Mouse (Mus musculus): Measurements from ENCODE around the gene Idh3g. TPM values are rescaled to one million over a fixed set of nuclear protein-coding genes. Genes with fewer than 3 reads are reported as not detected.
A peak's percentile ranks its signal among the peaks of the same experiment; 100 is the strongest.

Idh3g gene
- total and polyA plus RNA-seq, 3 experiments = 248 to 296 TPM; not detected in 1

DNA sequence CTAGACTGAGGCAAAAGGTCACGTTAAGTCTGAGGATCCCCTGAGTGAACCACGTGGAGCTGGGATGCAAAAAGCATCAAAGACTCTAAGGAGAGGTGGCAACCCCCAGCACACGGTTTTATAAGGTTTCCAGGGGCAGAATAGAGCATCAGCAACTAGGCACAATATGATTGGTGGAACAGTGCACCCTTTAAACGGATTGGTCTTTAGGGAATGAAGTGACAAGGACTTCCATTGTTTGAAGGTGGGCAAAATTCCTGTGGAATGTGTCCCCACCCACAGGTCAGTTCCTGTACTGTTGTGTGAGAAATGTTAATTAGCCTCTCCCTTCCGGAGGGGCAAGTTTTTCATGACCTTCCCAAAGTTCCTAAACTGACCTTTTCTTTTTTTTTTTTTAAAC lies 47.5 kb downstream of the Idh3g start:
- Histone ChIP-seq H3K79me2 (ENCODE audit: control insufficient read depth, insufficient read depth, low read length, poor library complexity) (no peaks in the 10 kb centered on the region), H3K4me3 (ENCODE audit: control insufficient read depth in 1 of 2, insufficient read depth in 1 of 2, low read depth in 2 of 2, low read length in 2 of 2) (no peak overlapping the region), H3K36me3 (ENCODE audit: control insufficient read depth in 1 of 2, insufficient read depth in 2 of 2, low read length in 2 of 2) (no peaks in the 10 kb centered on the region), H3K9ac (ENCODE audit: control insufficient read depth, low read depth, low read length, poor library complexity, severe bottlenecking) (no peak overlapping the region), H3K4me1 (ENCODE audit: control insufficient read depth in 1 of 2, insufficient read depth in 2 of 2, low read length in 2 of 2) (no peaks in the 10 kb centered on the region), H3K9me3 (replicated peaks; ENCODE audit: insufficient read depth, low read length) (no peaks in the 10 kb centered on the region), H3K27me3 (ENCODE audit: control insufficient read depth in 1 of 2, insufficient read depth in 2 of 2, low read length in 2 of 2) (no peaks in the 10 kb centered on the region), H3K27ac (ENCODE audit: control insufficient read depth, low read depth, low read length) (no peak overlapping the region)
- DNase-seq (ENCODE audit: low read depth, low spot score) = no peak
- TF ChIP-seq ELF1 (IDR thresholded peaks at IDR 0.05; ENCODE audit: low read depth, low read length) (no peak), POLR2AphosphoS2 (IDR thresholded peaks at IDR 0.05; ENCODE audit: low read length) (no peak), USF2 (IDR thresholded peaks at IDR 0.05; ENCODE audit: borderline replicate concordance in 1 of 2, insufficient read depth in 1 of 2, low read depth in 1 of 2, low read length in 2 of 2) (no peak)

DNA sequence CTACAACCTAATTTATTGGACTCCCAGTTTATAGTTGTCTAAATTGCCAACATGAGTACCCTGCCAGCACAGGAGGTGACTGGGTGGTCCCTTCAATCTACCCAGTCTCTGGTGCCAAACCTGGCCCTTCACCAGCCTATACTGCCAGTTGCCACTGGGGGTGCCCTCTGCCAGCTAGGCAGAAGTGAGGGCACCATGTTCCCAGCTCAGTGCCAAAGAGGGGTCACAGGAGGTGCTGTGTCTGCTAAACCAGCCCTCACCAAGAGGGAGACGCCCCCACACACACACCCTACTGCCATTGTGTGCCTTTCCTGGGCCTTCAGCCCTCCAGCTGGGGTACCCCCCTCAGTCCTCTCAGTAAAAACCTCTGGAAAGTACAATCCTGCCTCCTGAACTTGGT lies 48.5 kb downstream of the Idh3g start:
- no peaks in the 10 kb centered on the region for H3K9me3 ChIP-seq (replicated peaks; ENCODE audit: insufficient read depth, low read length)
- no peak for DNase-seq (ENCODE audit: low read depth, low spot score)
- no peak overlapping the region for H3K9ac ChIP-seq (ENCODE audit: control insufficient read depth, low read depth, low read length, poor library complexity, severe bottlenecking)
- TF ChIP-seq ZKSCAN1 (IDR thresholded peaks at IDR 0.05; ENCODE audit: low read depth, low read length) = no peak
- peak in 2 of 3 experiments; percentile 19 to 20; a peak in 1 of 6 replicates for TF ChIP-seq CTCF (IDR thresholded peaks at IDR 0.05 in 2 of 3, conservative IDR thresholded peaks at IDR 0.05 in 1 of 3; ENCODE audit: control insufficient read depth in 1 of 3, insufficient read depth in 1 of 3, low read depth in 2 of 3, low read length in 3 of 3, poor library complexity in 1 of 3, severe bottlenecking in 1 of 3)
- H3K79me2 ChIP-seq (ENCODE audit: control insufficient read depth, insufficient read depth, low read length, poor library complexity) = no peaks in the 10 kb centered on the region
- H3K4me3 ChIP-seq (ENCODE audit: control insufficient read depth in 1 of 2, insufficient read depth in 1 of 2, low read depth in 2 of 2, low read length in 2 of 2) = no peak overlapping the region
- no peaks in the 10 kb centered on the region for H3K4me1 ChIP-seq (ENCODE audit: control insufficient read depth in 1 of 2, insufficient read depth in 2 of 2, low read length in 2 of 2)
- H3K27me3 ChIP-seq (ENCODE audit: control insufficient read depth in 1 of 2, insufficient read depth in 2 of 2, low read length in 2 of 2) = no peaks in the 10 kb centered on the region
- no peaks in the 10 kb centered on the region for H3K36me3 ChIP-seq (ENCODE audit: control insufficient read depth in 1 of 2, insufficient read depth in 2 of 2, low read length in 2 of 2)
- H3K27ac ChIP-seq (ENCODE audit: control insufficient read depth, low read depth, low read length) = no peak overlapping the region

DNA sequence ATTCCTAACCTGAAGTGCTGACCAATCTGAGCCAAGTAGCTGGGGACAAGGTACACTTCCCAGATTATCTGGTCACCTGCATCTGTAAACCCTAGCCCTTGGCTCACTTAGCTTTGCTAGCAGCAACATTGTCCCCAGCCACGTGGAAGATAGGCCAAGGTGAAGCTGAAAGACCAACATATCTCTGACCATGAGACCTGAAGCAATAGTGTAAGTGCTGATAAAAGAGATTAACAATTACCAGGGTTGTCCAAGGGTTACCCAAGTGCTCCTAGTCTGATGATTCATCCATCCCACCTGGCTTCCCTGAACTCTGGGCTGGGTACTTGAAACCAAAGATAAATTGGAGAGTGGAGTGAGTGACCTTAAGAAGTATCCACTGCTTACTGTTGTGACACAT lies 55.8 kb downstream of the Idh3g start:
- no peaks in the 10 kb centered on the region for H3K36me3 ChIP-seq (ENCODE audit: control insufficient read depth in 1 of 2, insufficient read depth in 2 of 2, low read length in 2 of 2)
- H3K27me3 ChIP-seq (ENCODE audit: control insufficient read depth in 1 of 2, insufficient read depth in 2 of 2, low read length in 2 of 2) = no peaks in the 10 kb centered on the region
- H3K9ac ChIP-seq (ENCODE audit: control insufficient read depth, low read depth, low read length, poor library complexity, severe bottlenecking) = no peak overlapping the region
- H3K9me3 ChIP-seq (replicated peaks; ENCODE audit: insufficient read depth, low read length) = no peaks in the 10 kb centered on the region
- H3K4me1 ChIP-seq (ENCODE audit: control insufficient read depth in 1 of 2, insufficient read depth in 2 of 2, low read length in 2 of 2) = no peaks in the 10 kb centered on the region
- no peak overlapping the region for H3K27ac ChIP-seq (ENCODE audit: control insufficient read depth, low read depth, low read length)
- no peak overlapping the region for H3K4me3 ChIP-seq (ENCODE audit: control insufficient read depth in 1 of 2, insufficient read depth in 1 of 2, low read depth in 2 of 2, low read length in 2 of 2)
- TF ChIP-seq TBP (IDR thresholded peaks at IDR 0.05; ENCODE audit: low read depth, low read length) = no peak
- no peak for TF ChIP-seq MAX (IDR thresholded peaks at IDR 0.05; ENCODE audit: low read length)
- TF ChIP-seq E2F4 (IDR thresholded peaks at IDR 0.05; ENCODE audit: borderline replicate concordance, low read depth, low read length) = no peak
- no peak for TF ChIP-seq ZMIZ1 (IDR thresholded peaks at IDR 0.05; ENCODE audit: low read depth, low read length)
- no peak for TF ChIP-seq MYB (IDR thresholded peaks at IDR 0.05; ENCODE audit: low read depth, low read length)
- TF ChIP-seq MYC (IDR thresholded peaks at IDR 0.05; ENCODE audit: low read depth, low read length) = no peak
- no peak for TF ChIP-seq POLR2AphosphoS2 (IDR thresholded peaks at IDR 0.05; ENCODE audit: low read length)
- TF ChIP-seq MXI1 (IDR thresholded peaks at IDR 0.05; ENCODE audit: low read depth, low read length) = no peak
- TF ChIP-seq HCFC1 (IDR thresholded peaks at IDR 0.05; ENCODE audit: low read depth, low read length) = no peak
- TF ChIP-seq USF1 (IDR thresholded peaks at IDR 0.05; ENCODE audit: low read depth, low read length) = no peak
- TF ChIP-seq USF2 (IDR thresholded peaks at IDR 0.05; ENCODE audit: borderline replicate concordance in 1 of 2, insufficient read depth in 1 of 2, low read depth in 1 of 2, low read length in 2 of 2) = no peak
- TF ChIP-seq JUND (IDR thresholded peaks at IDR 0.05; ENCODE audit: low read depth, low read length) = no peak
- TF ChIP-seq ZNF384 (IDR thresholded peaks at IDR 0.05; ENCODE audit: low read depth, low read length) = no peak
- no peaks in the 10 kb centered on the region for H3K79me2 ChIP-seq (ENCODE audit: control insufficient read depth, insufficient read depth, low read length, poor library complexity)
- DNase-seq (ENCODE audit: low read depth, low spot score) = no peak

Other genes starting within 250 kb of the Idh3g start
- 3.4 and 4.7 TPM in 2 replicates for gene Dusp9, start 147.5 kb downstream of the Idh3g start, total RNA-seq (2012; rRNA removed)
- 1 to 10 TPM in 1 of 2 experiments, not detected in 1; 5.2 TPM for gene Dusp9, start 147.5 kb downstream of the Idh3g start, polyA plus RNA-seq (2012; ENCODE audit: insufficient read depth in 1 of 2, insufficient read length in 2 of 2, low read depth in 1 of 2, low replicate concordance in 2 of 2, missing spikeins in 1 of 2)
- not detected in 2 replicates for gene Pnck, start 126.8 kb downstream of the Idh3g start, total RNA-seq (2012; rRNA removed)
- gene Pnck, start 126.8 kb downstream of the Idh3g start, polyA plus RNA-seq (2012; ENCODE audit: insufficient read depth in 1 of 2, insufficient read length in 2 of 2, low read depth in 1 of 2, low replicate concordance in 2 of 2, missing spikeins in 1 of 2) = under 1 TPM in 1 of 2 experiments, not detected in 1; 0.11 TPM
- 4.9 and 5.4 TPM in 2 replicates for gene Slc6a8, start 113.7 kb downstream of the Idh3g start, total RNA-seq (2012; rRNA removed)
- 10 to 100 TPM in 1 of 2 experiments, not detected in 1; 11.9 TPM for gene Slc6a8, start 113.7 kb downstream of the Idh3g start, polyA plus RNA-seq (2012; ENCODE audit: insufficient read depth in 1 of 2, insufficient read length in 2 of 2, low read depth in 1 of 2, low replicate concordance in 2 of 2, missing spikeins in 1 of 2)
- 156 and 164 TPM in 2 replicates for gene Bcap31, start 70.7 kb downstream of the Idh3g start, total RNA-seq (2012; rRNA removed)
- gene Bcap31, start 70.7 kb downstream of the Idh3g start, polyA plus RNA-seq (2012; ENCODE audit: insufficient read depth in 1 of 2, insufficient read length in 2 of 2, low read depth in 1 of 2, low replicate concordance in 2 of 2, missing spikeins in 1 of 2) = 100 to 1,000 TPM in 1 of 2 experiments, not detected in 1; 214 TPM
- gene Abcd1, start 70.3 kb downstream of the Idh3g start, total RNA-seq (2012; rRNA removed) = 4.8 and 5.4 TPM in 2 replicates
- gene Abcd1, start 70.3 kb downstream of the Idh3g start, polyA plus RNA-seq (2012; ENCODE audit: insufficient read depth in 1 of 2, insufficient read length in 2 of 2, low read depth in 1 of 2, low replicate concordance in 2 of 2, missing spikeins in 1 of 2) = 10 to 100 TPM in 1 of 2 experiments, not detected in 1; 17.3 TPM
- gene Plxnb3, start 29.8 kb downstream of the Idh3g start, total RNA-seq (2012; rRNA removed) = not detected in 2 replicates
- gene Plxnb3, start 29.8 kb downstream of the Idh3g start, polyA plus RNA-seq (2012; ENCODE audit: insufficient read depth in 1 of 2, insufficient read length in 2 of 2, low read depth in 1 of 2, low replicate concordance in 2 of 2, missing spikeins in 1 of 2) = under 1 TPM in 1 of 2 experiments, not detected in 1; 0.10 TPM
- 0.20 and 0.31 TPM in 2 replicates for gene Srpk3, start 12.5 kb downstream of the Idh3g start, total RNA-seq (2012; rRNA removed)
- under 1 TPM in 1 of 2 experiments, not detected in 1; 0.17 TPM for gene Srpk3, start 12.5 kb downstream of the Idh3g start, polyA plus RNA-seq (2012; ENCODE audit: insufficient read depth in 1 of 2, insufficient read length in 2 of 2, low read depth in 1 of 2, low replicate concordance in 2 of 2, missing spikeins in 1 of 2)
- 256 and 283 TPM in 2 replicates for gene Ssr4, start 131 bp upstream of the Idh3g start, total RNA-seq (2012; rRNA removed)
- gene Ssr4, start 131 bp upstream of the Idh3g start, polyA plus RNA-seq (2012; ENCODE audit: insufficient read depth in 1 of 2, insufficient read length in 2 of 2, low read depth in 1 of 2, low replicate concordance in 2 of 2, missing spikeins in 1 of 2) = 100 to 1,000 TPM in 1 of 2 experiments, not detected in 1; 343 TPM
- gene Pdzd4, start 38.1 kb upstream of the Idh3g start, total RNA-seq (2012; rRNA removed) = 0.46 and 0.49 TPM in 2 replicates
- 1 to 10 TPM in 1 of 2 experiments, not detected in 1; 2.7 TPM for gene Pdzd4, start 38.1 kb upstream of the Idh3g start, polyA plus RNA-seq (2012; ENCODE audit: insufficient read depth in 1 of 2, insufficient read length in 2 of 2, low read depth in 1 of 2, low replicate concordance in 2 of 2, missing spikeins in 1 of 2)
- 0.10 and 0.35 TPM in 2 replicates for gene Avpr2, start 105.2 kb upstream of the Idh3g start, total RNA-seq (2012; rRNA removed)
- under 1 TPM in 1 of 2 experiments, not detected in 1; 0.49 TPM for gene Avpr2, start 105.2 kb upstream of the Idh3g start, polyA plus RNA-seq (2012; ENCODE audit: insufficient read depth in 1 of 2, insufficient read length in 2 of 2, low read depth in 1 of 2, low replicate concordance in 2 of 2, missing spikeins in 1 of 2)
- 0.52 and 0.73 TPM in 2 replicates for gene L1cam, start 109.2 kb upstream of the Idh3g start, total RNA-seq (2012; rRNA removed)
- gene L1cam, start 109.2 kb upstream of the Idh3g start, polyA plus RNA-seq (2012; ENCODE audit: insufficient read depth in 1 of 2, insufficient read length in 2 of 2, low read depth in 1 of 2, low replicate concordance in 2 of 2, missing spikeins in 1 of 2) = under 1 TPM in 1 of 2 experiments, not detected in 1; 0.96 TPM
- gene Arhgap4, start 135.0 kb upstream of the Idh3g start, total RNA-seq (2012; rRNA removed) = 9.6 and 10.3 TPM in 2 replicates
- 10 to 100 TPM in 1 of 2 experiments, not detected in 1; 24.5 TPM for gene Arhgap4, start 135.0 kb upstream of the Idh3g start, polyA plus RNA-seq (2012; ENCODE audit: insufficient read depth in 1 of 2, insufficient read length in 2 of 2, low read depth in 1 of 2, low replicate concordance in 2 of 2, missing spikeins in 1 of 2)
- 155 and 174 TPM in 2 replicates for gene Naa10, start 135.0 kb upstream of the Idh3g start, total RNA-seq (2012; rRNA removed)
- 100 to 1,000 TPM; 253 to 417 TPM for gene Naa10, start 135.0 kb upstream of the Idh3g start, polyA plus RNA-seq (2012; ENCODE audit: insufficient read depth in 1 of 2, insufficient read length in 2 of 2, low read depth in 1 of 2, low replicate concordance in 2 of 2, missing spikeins in 1 of 2)
- 18.8 and 22.7 TPM in 2 replicates for gene Renbp, start 144.0 kb upstream of the Idh3g start, total RNA-seq (2012; rRNA removed)
- gene Renbp, start 144.0 kb upstream of the Idh3g start, polyA plus RNA-seq (2012; ENCODE audit: insufficient read depth in 1 of 2, insufficient read length in 2 of 2, low read depth in 1 of 2, low replicate concordance in 2 of 2, missing spikeins in 1 of 2) = 10 to 100 TPM in 1 of 2 experiments, not detected in 1; 38.0 TPM
- 53.6 and 60.0 TPM in 2 replicates for gene Hcfc1, start 179.5 kb upstream of the Idh3g start, total RNA-seq (2012; rRNA removed)
- gene Hcfc1, start 179.5 kb upstream of the Idh3g start, polyA plus RNA-seq (2012; ENCODE audit: insufficient read depth in 1 of 2, insufficient read length in 2 of 2, low read depth in 1 of 2, low replicate concordance in 2 of 2, missing spikeins in 1 of 2) = 100 to 1,000 TPM in 1 of 2 experiments, 10 to 100 TPM in 1; 40.8 to 146 TPM
- gene Irak1, start 237.0 kb upstream of the Idh3g start, total RNA-seq (2012; rRNA removed) = 30.1 and 33.7 TPM in 2 replicates
- 100 to 1,000 TPM in 1 of 2 experiments, not detected in 1; 106 TPM for gene Irak1, start 237.0 kb upstream of the Idh3g start, polyA plus RNA-seq (2012; ENCODE audit: insufficient read depth in 1 of 2, insufficient read length in 2 of 2, low read depth in 1 of 2, low replicate concordance in 2 of 2, missing spikeins in 1 of 2)